Mouse (Mus musculus) stomach, embryonic 14.5 days (tissue): ENCODE measurements around the gene Rex2. TPM values are rescaled to one million over a fixed set of nuclear protein-coding genes. Genes with fewer than 3 reads are reported as not detected.
A peak's percentile ranks its signal among the peaks of the same experiment; 100 is the strongest.
"Not testable (repeated sequence)": the region's sequence is repeated elsewhere in the genome, so short reads cannot be mapped to it uniquely, and the experiment has no call there.

Source experiments
- ATAC-seq: fragments of 200-750 bp; cut with Nextera tagmentation; 2 replicates; pipeline ENCODE4 v1.8.0; 2017; ENCODE audit warnings: low read depth, moderate TSS enrichment; ENCODE audit not compliant: insufficient number of reproducible peaks, insufficient read depth, low FRiP score
- H3K27ac ChIP-seq: fragments of 300-500 bp; sonication (generic); 2 replicates; pipeline ENCODE4 v1.5.1; 2014; ENCODE audit warnings: mild to moderate bottlenecking, low read length, moderate library complexity, mixed read lengths
- H3K27me3 ChIP-seq: fragments of 300-500 bp; sonication (generic); 2 replicates; pipeline ENCODE4 v1.6.1; 2014; ENCODE audit warnings: low read length, control low read depth, mixed read lengths; ENCODE audit not compliant: control insufficient read depth, insufficient read depth
- H3K36me3 ChIP-seq: fragments of 300-500 bp; sonication (generic); 2 replicates; pipeline ENCODE4 v1.6.1; 2014; ENCODE audit warnings: mild to moderate bottlenecking, control low read depth, low read length, moderate library complexity, mixed read lengths; ENCODE audit not compliant: control insufficient read depth, insufficient read depth
- H3K4me1 ChIP-seq: fragments of 300-500 bp; sonication (generic); 2 replicates; pipeline ENCODE4 v1.6.1; 2014; ENCODE audit warnings: low read length, control low read depth, mixed read lengths; ENCODE audit not compliant: control insufficient read depth, insufficient read depth
- H3K4me2 ChIP-seq: fragments of 300-500 bp; sonication (generic); replicated peaks from 2 replicates; pipeline ENCODE4 v1.6.1; 2014; ENCODE audit warnings: low read depth, low read length, control low read depth
- H3K4me3 ChIP-seq: fragments of 300-500 bp; sonication (generic); 2 replicates; pipeline ENCODE4 v1.5.1; 2014; ENCODE audit warnings: low read depth, low read length, control low read depth
- H3K9ac ChIP-seq: fragments of 300-500 bp; sonication (generic); replicated peaks from 2 replicates; pipeline ENCODE4 v1.6.1; 2014; ENCODE audit warnings: low read depth, mild to moderate bottlenecking, control low read depth, low read length, moderate library complexity, mixed read lengths
- H3K9me3 ChIP-seq: fragments of 300-500 bp; sonication (generic); 2 replicates; pipeline ENCODE4 v1.6.1; 2016; ENCODE audit warnings: low read depth, low read length, control low read depth; ENCODE audit not compliant: control insufficient read depth
- WGBS: fragments of 180-500 bp; shearing (Covaris S2); extraction: QIAGEN DNeasy Blood & Tissue Kit; methylation state at CpG from one replicate; pipeline ENCODE4 v1.1.7; 2014; 5-methylcytosine and 5-hydroxymethylcytosine counted together
- polyA plus RNA-seq: library from polyadenylated mRNA; unstranded; fragments of >200 nt; fragmentation: Nextera tagmentation; extraction: Ambion mirVana; gene quantifications from 2 replicates; pipeline ENCODE4 v1.2.1, GENCODE M21; 2014

Gene Rex2
- polyA plus RNA-seq, 1 experiment from 2014 or later = not detected

DNA sequence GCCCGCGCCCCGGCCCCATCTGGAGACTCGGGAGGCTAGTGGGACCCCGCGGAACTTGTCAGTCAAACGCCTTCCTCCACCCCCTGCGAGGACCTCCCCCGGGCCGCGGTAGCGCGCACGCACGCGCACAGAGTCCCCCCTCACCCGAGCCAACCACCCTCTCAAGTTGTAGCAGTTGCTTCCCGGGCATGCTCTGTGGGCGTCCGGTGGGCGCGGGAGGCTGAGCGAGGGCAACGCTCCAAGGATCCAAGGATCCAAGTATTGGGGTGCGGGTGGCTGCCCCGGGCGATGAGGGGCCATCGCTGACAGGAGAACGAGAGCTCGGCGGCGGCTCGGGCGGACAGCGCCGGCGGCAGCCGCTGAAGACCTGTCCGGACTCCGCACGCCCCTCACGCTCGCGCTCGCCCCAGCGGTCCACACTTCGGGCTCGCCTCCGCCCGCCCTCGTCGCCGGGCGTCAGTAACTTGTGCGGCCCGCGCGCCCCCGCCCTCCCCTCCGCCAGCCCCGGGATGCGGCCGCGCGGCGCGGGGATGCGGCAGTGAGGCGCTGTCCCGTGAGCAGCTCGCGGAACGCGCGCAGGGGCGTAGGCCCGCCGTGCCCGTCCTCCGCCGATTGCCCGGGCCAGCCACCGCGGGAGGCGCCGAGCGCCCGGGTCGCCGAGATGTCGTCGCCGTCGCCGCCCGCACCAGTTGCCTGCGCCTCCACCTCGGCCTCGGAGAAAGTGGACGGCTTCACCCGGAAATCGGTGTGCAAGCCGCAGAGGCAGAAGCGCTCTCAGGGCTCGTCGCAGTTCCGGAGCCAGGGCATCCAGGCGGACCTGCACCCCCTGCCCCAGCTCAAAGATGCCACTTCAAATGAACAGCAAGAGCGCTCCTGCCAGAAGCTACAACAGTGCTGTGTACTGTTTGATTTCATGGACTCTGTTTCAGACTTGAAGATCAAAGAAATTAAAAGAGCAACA is 80.3 kb downstream of the Rex2 start:
- H3K9me3 ChIP-seq, H3K27ac ChIP-seq, H3K4me1 ChIP-seq, H3K36me3 ChIP-seq, H3K9ac ChIP-seq, H3K27me3 ChIP-seq: not testable (repeated sequence)
- peak overlapping the region; percentile 58 for H3K4me2 ChIP-seq
- H3K4me3 ChIP-seq = peak overlapping the region; percentile 31
- 2% methylated on average over 89 of the region's 109 CpGs for WGBS
- peak; percentile 58; the same call in 1 of the 2 replicates for ATAC-seq

DNA sequence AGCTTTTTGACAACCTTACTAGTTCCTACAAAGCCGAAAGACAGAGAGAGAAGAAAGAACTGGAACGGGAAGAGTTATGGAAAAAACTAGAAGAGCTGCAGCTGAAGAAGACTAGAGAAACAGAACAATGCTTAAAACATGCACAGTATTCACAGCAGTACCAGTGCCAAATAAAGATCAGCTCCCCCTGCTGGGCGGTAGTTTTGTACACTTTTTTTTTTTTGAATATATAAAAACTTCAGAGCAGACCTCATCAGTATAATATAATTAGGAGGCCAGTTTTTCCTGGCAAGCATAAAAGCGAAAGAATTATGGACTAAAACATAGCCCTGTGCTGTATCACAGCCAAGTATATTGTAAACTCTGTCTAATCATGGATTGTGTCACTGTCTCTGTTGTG is 82.2 kb downstream of the Rex2 start:
- not testable (repeated sequence) for ATAC-seq, H3K36me3 ChIP-seq, H3K4me3 ChIP-seq, H3K4me2 ChIP-seq, H3K9me3 ChIP-seq, H3K27me3 ChIP-seq, H3K4me1 ChIP-seq, H3K9ac ChIP-seq, H3K27ac ChIP-seq
- 45% methylated on average over 4 of the region's 4 CpGs for WGBS

Other genes starting within 250 kb of the Rex2 start
- not detected in 2 replicates for gene Gm21411, start 112.3 kb upstream of the Rex2 start, polyA plus RNA-seq
- gene Zfp989, start 49.9 kb upstream of the Rex2 start, polyA plus RNA-seq = 0.52 TPM in 1 of 2 replicates, not detected in the other
- gene Zfp991, start 110.2 kb downstream of the Rex2 start, polyA plus RNA-seq = 9.3 TPM in 2 replicates